Mouse (Mus musculus) adrenal gland, adult 10 weeks (tissue): ENCODE data around the gene Zranb3. TPM values are rescaled to one million over a fixed set of nuclear protein-coding genes. Genes with fewer than 3 reads are reported as not detected.

ENCODE experiments used
- polyA plus RNA-seq: library from polyadenylated mRNA; stranded (reverse); fragments of 350-450 nt; fragmentation: Illumina TruSeq; extraction: RNeasy Lipid Tissue Mini Kit (QIAGEN cat#74804); gene quantifications from one replicate; pipeline ENCODE4 v1.2.3, GENCODE M21; 2014; ENCODE audit warnings: low read depth, low replicate concordance

Gene Zranb3
- polyA plus RNA-seq: 4.1 TPM

GRCm38 (mm10) chr1:128102641-128103461, at the start of gene Zranb3, which contains the start of gene R3hdm1:
Zranb3 (minus strand) TSS chr1:128103047.
R3hdm1 (plus strand) TSS chr1:128103301.

Other genes with a start within 250 kb of the Zranb3 start
- gene Map3k19, start 248.0 kb downstream of the Zranb3 start, polyA plus RNA-seq: not detected
- 85.4 TPM for gene Rab3gap1, start 234.3 kb downstream of the Zranb3 start, polyA plus RNA-seq
- 271 TPM for gene R3hdm1, start 254 bp upstream of the Zranb3 start, polyA plus RNA-seq
- 216 TPM for gene Ubxn4, start 140.9 kb upstream of the Zranb3 start, polyA plus RNA-seq
- gene Lct, start 225.3 kb upstream of the Zranb3 start, polyA plus RNA-seq: not detected